ENCODE assay signal across 8 mouse cellular contexts in the genomic region with DNA sequence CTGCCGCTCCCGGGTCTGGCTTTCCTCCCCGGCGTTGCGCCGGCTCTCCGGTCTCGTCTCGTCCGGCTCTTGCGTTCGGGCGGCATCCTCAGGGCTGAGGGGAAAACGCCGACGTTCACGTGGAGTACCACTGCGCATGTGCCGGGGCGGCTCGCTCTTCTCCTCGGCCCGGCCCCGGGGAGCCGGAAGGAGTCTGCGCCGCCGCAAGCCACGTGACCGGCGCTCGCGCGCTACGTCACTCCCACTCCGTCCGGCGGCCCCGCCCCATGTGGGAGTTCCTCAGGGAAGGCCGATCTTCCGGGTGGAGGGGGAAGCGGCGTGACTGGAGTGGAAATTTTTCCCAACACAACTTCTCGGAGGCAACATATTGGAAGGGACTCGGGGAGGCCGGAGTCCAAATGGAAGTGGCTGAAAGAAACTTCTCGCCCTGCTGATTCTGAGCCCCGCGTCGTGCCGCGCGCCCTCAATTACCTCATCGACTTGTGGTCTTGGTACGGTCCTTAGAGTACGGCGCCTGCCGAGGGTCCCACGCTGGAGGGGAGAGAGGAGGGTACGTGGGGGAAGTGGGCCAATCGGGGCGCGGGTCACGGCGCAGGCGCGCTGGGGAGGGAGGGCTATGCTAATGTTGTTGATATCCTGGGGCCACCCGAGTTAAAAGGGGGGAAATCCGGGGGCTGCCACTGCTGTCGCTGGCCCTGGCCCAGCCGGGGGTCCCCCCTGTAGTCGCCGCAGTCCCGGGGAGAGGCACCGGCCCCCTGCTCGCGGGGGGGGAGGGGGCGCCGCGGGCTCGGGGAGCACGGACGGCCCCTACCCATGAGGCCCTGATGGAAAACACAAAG. TPM values are rescaled to one million over a fixed set of nuclear protein-coding genes. Genes with fewer than 3 reads are reported as not detected.
A peak's percentile ranks its signal among the peaks of the same experiment; 100 is the strongest.
DNase-seq lines count a peak whose midpoint lies in the region; ATAC-seq and TF ChIP-seq lines count a peak whose summit lies in the region.

A gene (minus strand): TSS at position 195 of the 839 bp plus-strand sequence.
A gene (plus strand): TSS at position 281 of the 839 bp plus-strand sequence.

- peak within 1 kb of the TSS; percentile 96 for H3K4me3 ChIP-seq in E14TG2a.4 (replicated peaks; ENCODE audit: low read length)
- H3K4me3 ChIP-seq in forebrain, embryonic 13.5 days, result peak within 1 kb of the TSS; percentile 96
- peak within 1 kb of the TSS; percentile 99 for H3K4me3 ChIP-seq in neural tube, embryonic 15.5 days (replicated peaks)

- H3K27me3 ChIP-seq in E14TG2a.4 (ENCODE audit: insufficient read depth, low read length), result no peaks in the 10 kb centered on the region
- no peaks in the 10 kb centered on the region for H3K27me3 ChIP-seq in forebrain, embryonic 13.5 days
- H3K27me3 ChIP-seq in neural tube, embryonic 15.5 days (replicated peaks), result no peaks in the 10 kb centered on the region

- peak within 1 kb of the TSS; percentile 93 for H3K27ac ChIP-seq in forebrain, embryonic 13.5 days
- peak within 1 kb of the TSS; percentile 98 for H3K27ac ChIP-seq in neural tube, embryonic 15.5 days (replicated peaks)

- no peaks in the 10 kb centered on the region for H3K9me3 ChIP-seq in E14TG2a.4 (ENCODE audit: low read length)
- H3K9me3 ChIP-seq in forebrain, embryonic 13.5 days (replicated peaks), result no peaks in the 10 kb centered on the region
- H3K9me3 ChIP-seq in neural tube, embryonic 15.5 days (replicated peaks), result no peaks in the 10 kb centered on the region

- peaks cover 58% of the 10 kb centered on the region for H3K36me3 ChIP-seq in E14TG2a.4 (ENCODE audit: insufficient read depth, low read length)
- peaks cover 13% of the 10 kb centered on the region for H3K36me3 ChIP-seq in forebrain, embryonic 13.5 days (ENCODE audit: poor library complexity, severe bottlenecking)
- peaks cover 3% of the 10 kb centered on the region for H3K36me3 ChIP-seq in neural tube, embryonic 15.5 days

- WGBS in forebrain, embryonic 13.5 days, result under 1% methylated on average over 62 of the region's 83 CpGs
- under 1% methylated on average over 77 of the region's 83 CpGs for WGBS in neural tube, embryonic 15.5 days

- peak; percentile 92 for DNase-seq in c-Kit-positive CD71-positive TER-119-positive erythroid progenitor cells, embryonic 14.5 days (ENCODE audit: low spot score)
- DNase-seq in heart, postnatal 14 days, result peak; percentile 99 to 100
- DNase-seq in layer of hippocampus, adult 11-12 months (ENCODE audit: low spot score), result peak; percentile 98
- DNase-seq in lung, adult 18-20 months, result peak; percentile 98 to 99
- DNase-seq in testis, postnatal 14 days (ENCODE audit: low spot score), result peak; percentile 99

- H3K4me2 ChIP-seq in forebrain, embryonic 13.5 days, result peak within 1 kb of the TSS; percentile 90
- peak within 1 kb of the TSS; percentile 95 for H3K4me2 ChIP-seq in neural tube, embryonic 15.5 days

- TF ChIP-seq CTCF in E14TG2a.4 (conservative IDR thresholded peaks at IDR 0.05; ENCODE audit: low read length), result no peak

- peaks cover 53% of the 10 kb centered on the region for H3K4me1 ChIP-seq in E14TG2a.4 (replicated peaks; ENCODE audit: low read depth, low read length)
- H3K4me1 ChIP-seq in forebrain, embryonic 13.5 days, result peaks cover 38% of the 10 kb centered on the region
- peaks cover 45% of the 10 kb centered on the region for H3K4me1 ChIP-seq in neural tube, embryonic 15.5 days

- H3K9ac ChIP-seq in forebrain, embryonic 13.5 days, result peak within 1 kb of the TSS; percentile 97
- H3K9ac ChIP-seq in neural tube, embryonic 15.5 days (replicated peaks), result peak within 1 kb of the TSS; percentile 90

- ATAC-seq in forebrain, embryonic 13.5 days, result peak; percentile 97
- peak; percentile 97 for ATAC-seq in neural tube, embryonic 15.5 days (ENCODE audit: low FRiP score)

- intact Hi-C loops in heart, postnatal 14 days (cut with DNase I), result no loop called here

RNA-seq across cellular contexts. Expression of the first gene that starts in this region (rescaled TPM):
- 35.3 and 37.1 TPM in 2 replicates for polyA plus RNA-seq in forebrain, embryonic 13.5 days (2015; fragmentation: Nextera tagmentation; extraction: Ambion mirVana)
- total RNA-seq in heart, postnatal 14 days (2021), result 10 to 100 TPM in 1 of 2 experiments, 1 to 10 TPM in 1; 8.8 to 10.9 TPM
- 29.2 and 30.5 TPM in 2 replicates for polyA plus RNA-seq in neural tube, embryonic 15.5 days (2015; fragmentation: Nextera tagmentation; extraction: Ambion mirVana)

RNA-seq across cellular contexts. Expression of the second gene that starts in this region (rescaled TPM):
- polyA plus RNA-seq in forebrain, embryonic 13.5 days (2015; fragmentation: Nextera tagmentation; extraction: Ambion mirVana), result 46.0 and 51.1 TPM in 2 replicates
- 10 to 100 TPM; 25.4 to 26.6 TPM for total RNA-seq in heart, postnatal 14 days (2021)
- polyA plus RNA-seq in neural tube, embryonic 15.5 days (2015; fragmentation: Nextera tagmentation; extraction: Ambion mirVana), result 18.9 and 24.6 TPM in 2 replicates

Comparison
In these comparisons a context has a peak if more than half of its experiments do, and no peak if none do; other contexts are left out.
1. Peak in every context shown above with its lines: DNase-seq, ATAC-seq, H3K4me3 ChIP-seq and H3K27ac ChIP-seq.